ENCODE assay signal across 13 mouse cellular contexts in genomic region chr7:45176356-45176755, GRCm38 (mm10). TPM values are rescaled to one million over a fixed set of nuclear protein-coding genes. Genes with fewer than 3 reads are reported as not detected.
A peak's percentile ranks its signal among the peaks of the same experiment; 100 is the strongest.
DNase-seq lines count a peak whose midpoint lies in the region; ATAC-seq and TF ChIP-seq lines count a peak whose summit lies in the region.
"Had no signal": no experiment of that assay in that cellular context is flagged by ENCODE, and none has a peak within 500 bp of the region (broad histone marks: within the 10 kb centered on the region; RNA-seq: fewer than 3 reads in every experiment).

No protein-coding gene starts in this region.

- TF ChIP-seq POLR2A in ES-Bruce4 (IDR thresholded peaks at IDR 0.05; ENCODE audit: insufficient read depth, low read length) = no peak

- intact Hi-C loops in gastrocnemius, postnatal 36 days (cut with DNase I) = no loop called here

- no peak for TF ChIP-seq EP300 in ES-Bruce4 (IDR thresholded peaks at IDR 0.05; ENCODE audit: insufficient read depth, low read depth, low read length)

- no peak overlapping the region; the same call in 1 of the 2 replicates for H3K9ac ChIP-seq in heart, embryonic 16.5 days (ENCODE audit: low read length)
- H3K9ac ChIP-seq in ES-Bruce4 (ENCODE audit: low read depth, poor library complexity, severe bottlenecking) = peak overlapping the region; percentile 62
- no peak overlapping the region for H3K9ac ChIP-seq in forebrain, embryonic 13.5 days

- H3K27me3 ChIP-seq in heart, embryonic 16.5 days (ENCODE audit: control insufficient read depth, insufficient read depth, low read length) = peaks cover 82% of the 10 kb centered on the region
- H3K27me3 ChIP-seq in ES-Bruce4 (ENCODE audit: control insufficient read depth, insufficient read depth, low read length, poor library complexity, severe bottlenecking) = peaks cover 6% of the 10 kb centered on the region
- H3K27me3 ChIP-seq in forebrain, embryonic 13.5 days = peaks cover 96% of the 10 kb centered on the region
- H3K27me3 ChIP-seq in midbrain, embryonic 10.5 days (ENCODE audit: low read depth, poor library complexity, severe bottlenecking) = peaks cover 97% of the 10 kb centered on the region

- H3K4me1 ChIP-seq in heart, embryonic 16.5 days (ENCODE audit: control insufficient read depth, insufficient read depth, low read length) = peaks cover 9% of the 10 kb centered on the region
- peaks cover 2% of the 10 kb centered on the region for H3K4me1 ChIP-seq in ES-Bruce4 (ENCODE audit: control insufficient read depth, insufficient read depth, low read length)
- peaks cover 18% of the 10 kb centered on the region for H3K4me1 ChIP-seq in forebrain, embryonic 13.5 days
- H3K4me1 ChIP-seq in midbrain, embryonic 10.5 days = peaks cover 32% of the 10 kb centered on the region

- H3K9me3 ChIP-seq in heart, embryonic 16.5 days (replicated peaks; ENCODE audit: control insufficient read depth, low read length) = peaks cover 8% of the 10 kb centered on the region
- no peaks in the 10 kb centered on the region for H3K9me3 ChIP-seq in ES-Bruce4 (replicated peaks; ENCODE audit: control insufficient read depth, insufficient read depth, low read length, poor library complexity, severe bottlenecking)
- H3K9me3 ChIP-seq in forebrain, embryonic 13.5 days (replicated peaks) = no peaks in the 10 kb centered on the region
- H3K9me3 ChIP-seq in midbrain, embryonic 10.5 days (replicated peaks) = peaks cover 9% of the 10 kb centered on the region; the same call in 1 of the 2 replicates

- no peaks in the 10 kb centered on the region for H3K36me3 ChIP-seq in heart, embryonic 16.5 days (ENCODE audit: control insufficient read depth, insufficient read depth)
- no peaks in the 10 kb centered on the region for H3K36me3 ChIP-seq in ES-Bruce4 (ENCODE audit: control insufficient read depth, insufficient read depth, low read length, poor library complexity, severe bottlenecking)
- H3K36me3 ChIP-seq in forebrain, embryonic 13.5 days (ENCODE audit: poor library complexity, severe bottlenecking) = no peaks in the 10 kb centered on the region
- no peaks in the 10 kb centered on the region for H3K36me3 ChIP-seq in midbrain, embryonic 10.5 days

- ATAC-seq in heart, embryonic 16.5 days (replicated peaks; ENCODE audit: extremely low read depth, insufficient read depth, low FRiP score) = no peak
- ATAC-seq in forebrain, embryonic 13.5 days = no peak

- 7% methylated on average over 30 of the region's 31 CpGs for WGBS in heart, embryonic 16.5 days
- WGBS in forebrain, embryonic 13.5 days = 2% methylated on average over 27 of the region's 31 CpGs
- WGBS in midbrain, embryonic 10.5 days = under 1% methylated on average over 29 of the region's 31 CpGs

- H3K4me3 ChIP-seq in heart, embryonic 16.5 days (ENCODE audit: low read length) = peak overlapping the region; percentile 27; the same call in 1 of the 2 replicates
- H3K4me3 ChIP-seq in ES-Bruce4 (ENCODE audit: low read depth, low read length) = peak overlapping the region; percentile 55
- H3K4me3 ChIP-seq in forebrain, embryonic 13.5 days = peak overlapping the region; percentile 25
- H3K4me3 ChIP-seq in midbrain, embryonic 10.5 days = peak overlapping the region; percentile 44

- no peak overlapping the region for H3K27ac ChIP-seq in heart, embryonic 16.5 days (ENCODE audit: low read length)
- H3K27ac ChIP-seq in ES-Bruce4 (ENCODE audit: insufficient read depth, low read length) = no peak overlapping the region
- no peak overlapping the region for H3K27ac ChIP-seq in forebrain, embryonic 13.5 days
- H3K27ac ChIP-seq in midbrain, embryonic 10.5 days (replicated peaks) = 0 out of 2 replicates have a peak overlapping the region, but pooled peaks have one; percentile 13

- DNase-seq in heart, adult 11 months = no peak
- DNase-seq in midbrain, embryonic 10.5 days (ENCODE audit: low spot score) = no peak
- no peak for DNase-seq in ovary, postnatal 36 days (ENCODE audit: low spot score)
- no peak for DNase-seq in gastrocnemius, postnatal 36 days
- no peak for DNase-seq in adrenal gland, postnatal 25 days

- peak overlapping the region; percentile 47 for H3K4me2 ChIP-seq in heart, embryonic 16.5 days (ENCODE audit: low read depth, low read length)
- peak overlapping the region; percentile 46 for H3K4me2 ChIP-seq in forebrain, embryonic 13.5 days

- no peak for TF ChIP-seq CTCF in ES-Bruce4 (IDR thresholded peaks at IDR 0.05; ENCODE audit: low read depth, low read length)

RNA-seq across cellular contexts. Expression of gene Gfy, which starts 3.0 kb away (rescaled TPM):
- not detected in 2 replicates for polyA plus RNA-seq in heart, embryonic 16.5 days (2015; fragmentation: Nextera tagmentation; extraction: Ambion mirVana)
- polyA plus RNA-seq in ES-Bruce4 (2011; ENCODE audit: insufficient read depth, insufficient read length, low read depth, missing spikeins) = 0.68 and 1.2 TPM in 2 replicates
- not detected in 2 replicates for polyA plus RNA-seq in forebrain, embryonic 13.5 days (2015; fragmentation: Nextera tagmentation; extraction: Ambion mirVana)
- polyA plus RNA-seq in midbrain, embryonic 10.5 days (2016; fragmentation: Nextera tagmentation; extraction: Ambion mirVana) = not detected in 2 replicates
- not detected for total RNA-seq in gastrocnemius, postnatal 36 days (2021)
- total RNA-seq in adrenal gland, postnatal 25 days (2021) = not detected in 2 replicates
- total RNA-seq: adrenal gland, adult 18-20 months; hematopoietic stem cell, adult 5-6 weeks; monocyte, adult 5-6 weeks had no signal
- polyA plus RNA-seq: small intestine, adult 2 months had no signal

RNA-seq across cellular contexts. Expression of gene Pth2, which starts 4.4 kb away (rescaled TPM):
- 0.42 TPM in 1 of 2 replicates, not detected in the other for polyA plus RNA-seq in heart, embryonic 16.5 days (2015; fragmentation: Nextera tagmentation; extraction: Ambion mirVana)
- polyA plus RNA-seq in ES-Bruce4 (2011; ENCODE audit: insufficient read depth, insufficient read length, low read depth, missing spikeins) = not detected in 2 replicates
- not detected in 2 replicates for polyA plus RNA-seq in forebrain, embryonic 13.5 days (2015; fragmentation: Nextera tagmentation; extraction: Ambion mirVana)
- polyA plus RNA-seq in midbrain, embryonic 10.5 days (2016; fragmentation: Nextera tagmentation; extraction: Ambion mirVana) = not detected in 2 replicates
- not detected for total RNA-seq in gastrocnemius, postnatal 36 days (2021)
- not detected in 2 replicates for total RNA-seq in adrenal gland, postnatal 25 days (2021)
- total RNA-seq: adrenal gland, adult 18-20 months; hematopoietic stem cell, adult 5-6 weeks; left cerebral cortex, postnatal 36 days; monocyte, adult 5-6 weeks had no signal
- polyA plus RNA-seq: small intestine, adult 2 months had no signal

RNA-seq across cellular contexts. Expression of gene Slc17a7, which starts 12.6 kb away (rescaled TPM):
- polyA plus RNA-seq in heart, embryonic 16.5 days (2015; fragmentation: Nextera tagmentation; extraction: Ambion mirVana) = 3.6 and 4.7 TPM in 2 replicates
- 0.94 and 1.6 TPM in 2 replicates for polyA plus RNA-seq in ES-Bruce4 (2011; ENCODE audit: insufficient read depth, insufficient read length, low read depth, missing spikeins)
- polyA plus RNA-seq in forebrain, embryonic 13.5 days (2015; fragmentation: Nextera tagmentation; extraction: Ambion mirVana) = 9.3 and 14.2 TPM in 2 replicates
- 0.25 and 0.52 TPM in 2 replicates for polyA plus RNA-seq in midbrain, embryonic 10.5 days (2016; fragmentation: Nextera tagmentation; extraction: Ambion mirVana)
- under 1 TPM; 0.76 to 0.79 TPM for total RNA-seq in gastrocnemius, postnatal 36 days (2021)
- 0.15 and 0.33 TPM in 2 replicates for total RNA-seq in adrenal gland, postnatal 25 days (2021)
- total RNA-seq: hematopoietic stem cell, adult 5-6 weeks; monocyte, adult 5-6 weeks had no signal

RNA-seq across cellular contexts. Expression of gene Aldh16a1, which starts 22.0 kb away (rescaled TPM):
- polyA plus RNA-seq in heart, embryonic 16.5 days (2015; fragmentation: Nextera tagmentation; extraction: Ambion mirVana) = 33.9 and 38.2 TPM in 2 replicates
- polyA plus RNA-seq in ES-Bruce4 (2011; ENCODE audit: insufficient read depth, insufficient read length, low read depth, missing spikeins) = 36.9 and 44.2 TPM in 2 replicates
- 35.6 and 36.4 TPM in 2 replicates for polyA plus RNA-seq in forebrain, embryonic 13.5 days (2015; fragmentation: Nextera tagmentation; extraction: Ambion mirVana)
- 45.7 and 51.2 TPM in 2 replicates for polyA plus RNA-seq in midbrain, embryonic 10.5 days (2016; fragmentation: Nextera tagmentation; extraction: Ambion mirVana)
- total RNA-seq in gastrocnemius, postnatal 36 days (2021) = 10 to 100 TPM; 10.6 to 14.3 TPM
- 79.2 and 106 TPM in 2 replicates for total RNA-seq in adrenal gland, postnatal 25 days (2021)

RNA-seq across cellular contexts. Expression of gene Pih1d1, which starts 22.3 kb away (rescaled TPM):
- 76.8 and 82.5 TPM in 2 replicates for polyA plus RNA-seq in heart, embryonic 16.5 days (2015; fragmentation: Nextera tagmentation; extraction: Ambion mirVana)
- 38.5 and 43.6 TPM in 2 replicates for polyA plus RNA-seq in ES-Bruce4 (2011; ENCODE audit: insufficient read depth, insufficient read length, low read depth, missing spikeins)
- polyA plus RNA-seq in forebrain, embryonic 13.5 days (2015; fragmentation: Nextera tagmentation; extraction: Ambion mirVana) = 97.5 TPM in 2 replicates
- 108 and 111 TPM in 2 replicates for polyA plus RNA-seq in midbrain, embryonic 10.5 days (2016; fragmentation: Nextera tagmentation; extraction: Ambion mirVana)
- total RNA-seq in gastrocnemius, postnatal 36 days (2021) = 10 to 100 TPM; 28.6 to 36.2 TPM
- 61.7 and 74.3 TPM in 2 replicates for total RNA-seq in adrenal gland, postnatal 25 days (2021)
